Mouse (Mus musculus): ENCODE measurements around the gene Mvb12a.

Gene Mvb12a

DNA sequence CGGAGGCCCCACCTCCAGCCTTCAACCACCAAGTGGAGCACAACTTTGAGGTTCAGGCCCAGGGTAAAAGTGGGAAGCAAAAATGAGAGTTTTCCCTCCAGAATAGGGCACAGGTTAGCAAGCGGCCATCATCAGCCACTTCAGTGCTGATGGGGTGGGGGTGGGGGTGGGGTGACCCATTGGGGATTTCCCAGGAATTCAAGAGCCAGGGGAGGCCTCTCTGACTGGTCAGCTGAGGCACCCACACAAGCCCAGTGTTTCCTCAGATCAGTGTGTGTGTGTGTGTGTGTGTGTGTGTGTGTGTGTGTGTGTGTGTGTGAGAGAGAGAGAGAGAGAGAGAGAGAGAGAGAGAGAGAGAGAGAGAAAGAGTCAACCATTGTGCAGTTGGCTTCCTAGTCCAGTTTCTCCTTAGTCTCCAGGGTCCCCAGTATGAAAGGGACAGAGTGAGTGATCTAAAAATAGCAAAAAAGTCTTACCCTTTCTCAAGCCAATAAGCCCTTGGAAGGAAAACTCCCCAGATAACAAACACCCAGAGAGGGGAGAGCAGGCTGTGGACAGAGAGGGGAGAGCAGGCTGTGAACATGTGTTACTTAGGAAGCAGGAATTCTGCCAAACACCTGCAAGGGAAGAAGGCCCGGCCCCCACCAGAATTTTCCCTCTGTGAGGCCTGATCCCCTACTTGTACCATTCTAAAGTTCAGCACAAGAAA is 15.4 kb upstream of the Mvb12a start:
- DNase-seq = peak; percentile 94

DNA sequence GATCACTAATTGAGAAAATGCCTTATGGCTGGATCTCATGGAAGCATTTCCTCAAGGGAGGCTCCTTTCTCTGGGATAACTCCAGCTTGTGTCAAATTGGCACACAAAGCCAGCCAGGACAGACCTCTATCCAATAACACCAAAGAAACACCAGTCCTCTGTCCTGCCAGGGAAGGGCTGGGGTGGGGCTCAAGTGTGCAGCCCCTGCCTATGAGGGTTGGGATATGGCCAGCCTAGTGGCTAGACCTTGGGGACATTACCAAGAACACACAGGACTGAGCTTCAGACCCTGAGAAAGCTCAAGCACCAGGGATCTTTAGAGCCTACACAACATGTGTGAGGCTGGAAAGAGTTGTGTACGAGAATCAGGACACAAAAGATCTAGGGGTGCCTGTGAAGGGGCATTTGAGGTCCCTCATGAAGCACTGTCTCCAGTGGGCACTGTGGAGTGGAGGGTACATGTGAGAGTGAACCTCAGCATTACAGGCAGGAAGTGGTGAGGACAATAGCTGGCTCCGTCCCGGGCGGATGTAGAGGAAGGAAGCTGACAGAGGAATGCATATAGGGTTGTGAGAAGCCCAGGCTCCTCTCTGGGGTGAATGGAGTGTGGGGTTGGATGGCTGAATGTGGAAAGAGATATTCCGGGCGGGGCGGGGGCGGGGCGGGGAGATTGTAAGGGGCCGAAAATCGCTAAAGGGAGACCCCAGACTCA is 14.2 kb upstream of the Mvb12a start:
- DNase-seq = peak; percentile 98

DNA sequence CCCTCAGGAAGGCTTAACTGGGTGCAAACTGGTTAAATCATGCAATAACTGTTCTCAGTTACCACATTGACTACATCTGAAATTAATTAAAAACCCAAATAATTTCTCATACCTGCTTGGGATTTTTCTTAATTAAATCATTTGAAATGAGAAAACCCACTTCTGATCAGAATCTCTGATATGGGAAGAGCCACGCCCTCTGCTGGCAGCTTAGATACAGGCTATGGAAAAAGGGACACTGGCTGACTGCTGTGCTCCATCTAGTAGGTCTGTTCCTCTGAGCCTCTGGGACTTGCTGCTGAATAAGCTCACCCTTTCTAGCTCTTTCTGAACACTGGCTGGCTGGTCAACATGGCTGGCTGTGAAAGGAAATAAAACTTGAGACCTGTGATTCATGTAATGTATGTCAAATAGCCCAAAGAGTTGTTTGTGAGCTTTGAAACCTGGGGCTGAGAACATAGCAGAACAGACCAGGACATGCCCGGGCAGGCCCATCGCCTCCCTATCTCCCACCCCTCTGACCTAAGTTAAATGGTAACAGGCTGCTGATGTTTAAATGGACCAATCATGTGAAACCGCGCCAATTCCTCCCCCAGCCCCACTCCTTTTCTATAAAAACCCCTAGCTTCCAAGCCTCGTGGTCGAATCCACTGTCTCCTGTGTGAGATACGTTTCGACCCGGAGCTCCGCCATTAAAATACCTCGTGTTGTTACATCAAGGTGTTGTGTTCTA is 11.8 kb upstream of the Mvb12a start:
- peak; percentile 92 for DNase-seq

- DNase-seq = peak; percentile 93
Observed at GRCm38 (mm10) chr8:71534263-71534810, 8.4 kb upstream of the Mvb12a start.

- DNase-seq = peak; percentile 89
Observed at GRCm38 (mm10) chr8:71535663-71536062, 7.1 kb upstream of the Mvb12a start.

DNA sequence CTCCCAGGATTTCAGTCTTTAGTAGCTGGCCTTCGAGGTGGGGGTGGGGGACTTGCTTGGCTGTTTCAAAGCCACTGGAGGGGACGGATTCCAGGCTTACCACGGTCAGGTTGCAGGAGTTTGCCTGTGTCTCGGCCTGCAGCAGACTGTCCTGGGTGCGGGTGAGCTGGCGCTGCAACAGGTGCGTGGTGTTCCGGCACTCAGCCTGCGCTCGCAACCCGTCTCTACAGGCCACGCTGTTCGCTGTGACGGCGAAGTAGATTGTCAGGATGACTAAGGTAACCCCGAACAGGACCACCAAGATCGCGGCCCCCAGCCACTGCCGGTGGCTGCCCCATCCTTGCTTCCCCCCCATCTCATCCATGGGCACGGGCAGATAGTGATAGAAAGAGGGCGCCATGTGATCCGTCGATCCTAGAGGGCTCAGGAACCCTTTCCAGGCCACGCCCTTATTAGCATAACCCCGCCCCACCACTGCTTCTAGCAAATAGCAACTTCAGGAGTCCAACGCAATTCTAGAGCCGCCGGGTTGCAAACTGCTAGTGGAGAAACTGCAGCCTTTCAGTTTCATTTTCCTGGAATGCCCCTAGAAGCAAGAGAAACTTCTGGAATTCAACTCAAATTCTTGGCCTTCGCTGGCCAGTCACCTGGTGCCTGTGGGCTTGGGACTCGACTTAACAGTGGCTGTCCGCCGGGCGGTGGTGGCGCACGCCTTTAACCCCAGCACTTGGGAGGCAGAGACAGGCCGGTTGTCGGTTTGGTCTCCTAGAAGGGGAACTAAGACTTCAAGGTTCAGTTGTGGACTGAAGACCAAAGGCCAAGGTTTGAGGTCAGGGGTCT is 5.5 kb upstream of the Mvb12a start, which contains the start of gene Bst2:
TSS of gene Bst2 (minus strand) at position 429 of the 840 bp plus-strand sequence.
- DNase-seq = peak; percentile 100

DNA sequence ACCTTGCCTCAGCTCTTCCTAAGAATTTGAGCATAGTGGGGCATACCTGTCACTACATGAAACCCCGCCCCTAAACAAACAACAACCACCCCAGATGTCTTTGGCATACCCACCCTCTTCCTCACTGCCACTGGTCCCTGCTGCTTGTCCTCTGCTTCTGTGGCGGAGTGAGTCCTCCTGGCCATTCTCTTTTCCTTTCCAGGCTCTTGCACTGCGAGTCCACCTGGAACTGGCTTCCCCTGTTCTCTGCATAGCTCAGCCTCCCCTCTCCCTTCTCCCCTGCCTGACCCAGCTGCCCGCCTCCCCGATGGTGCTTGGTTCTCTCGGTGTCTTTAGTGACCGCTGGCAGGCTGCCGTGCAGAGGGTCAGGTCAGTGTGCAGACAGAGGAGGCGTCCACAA is 1.0 kb downstream of the Mvb12a start:
- peak; percentile 91 for DNase-seq

DNA sequence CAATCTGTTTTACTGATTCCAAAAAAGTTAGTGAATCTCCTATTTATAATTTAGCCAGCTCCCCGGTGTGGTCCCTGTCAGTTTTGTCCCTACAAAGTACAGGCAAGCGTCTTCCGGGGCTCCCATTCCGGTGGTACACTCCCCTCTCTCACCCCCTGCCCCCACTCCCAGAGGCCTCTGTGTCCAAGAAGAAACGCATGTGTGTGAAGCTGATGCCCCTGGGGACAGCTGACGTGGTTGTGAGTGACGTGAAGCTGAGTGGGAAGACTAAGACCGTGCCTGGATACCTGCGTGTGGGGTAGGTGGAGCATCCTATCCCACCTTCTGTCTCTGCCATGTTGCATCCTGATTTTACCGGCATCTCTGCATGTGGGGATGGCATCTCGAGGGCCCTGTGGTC is 2.3 kb downstream of the Mvb12a start:
- peak; percentile 90 for DNase-seq

DNA sequence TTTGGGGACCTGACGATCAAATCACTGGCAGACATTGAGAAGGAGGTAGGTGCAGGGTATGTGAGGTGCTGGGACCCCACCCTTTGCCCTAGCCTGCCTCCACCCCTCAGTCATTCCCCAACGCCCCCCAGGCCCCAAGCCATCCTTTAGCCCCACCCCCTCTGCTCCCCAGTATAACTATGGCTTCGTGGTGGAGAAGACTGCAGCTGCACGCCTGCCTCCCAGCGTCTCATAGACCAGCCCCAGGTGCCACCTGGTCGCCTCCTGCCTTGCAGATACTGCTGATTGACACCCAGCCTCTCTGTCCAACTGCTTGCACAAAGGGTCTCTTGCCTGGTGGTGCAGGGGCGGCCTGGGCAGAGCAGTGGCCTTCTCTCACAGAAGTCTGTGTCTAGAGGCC is 4.9 kb downstream of the Mvb12a start:
- no peak for DNase-seq

GRCm38 (mm10) chr8:71550754-71551153 is 8.0 kb downstream of the Mvb12a start:
- DNase-seq = no peak

GRCm38 (mm10) chr8:71552770-71553169 is 10.0 kb downstream of the Mvb12a start:
- DNase-seq = peak; percentile 87

DNA sequence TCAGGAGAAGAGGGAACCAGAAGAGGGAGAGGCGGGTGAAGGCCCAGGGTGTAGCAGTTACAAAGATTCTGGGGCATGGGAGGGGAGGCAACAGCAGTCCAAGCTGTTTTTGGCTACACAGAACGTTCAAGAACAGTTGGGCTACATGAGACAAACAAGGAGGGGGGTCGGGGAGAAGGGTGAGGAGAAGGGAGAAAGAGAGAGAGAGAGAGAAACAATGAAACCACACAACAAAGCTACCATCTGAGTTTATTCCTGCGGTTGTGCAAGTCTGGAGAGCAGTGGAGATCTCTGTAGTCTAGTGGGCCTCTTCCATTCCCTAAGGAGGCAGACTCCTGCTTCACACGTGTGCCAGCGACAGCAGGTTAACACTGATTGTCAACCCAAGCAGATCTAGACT is 11.3 kb downstream of the Mvb12a start:
- no peak for DNase-seq

DNA sequence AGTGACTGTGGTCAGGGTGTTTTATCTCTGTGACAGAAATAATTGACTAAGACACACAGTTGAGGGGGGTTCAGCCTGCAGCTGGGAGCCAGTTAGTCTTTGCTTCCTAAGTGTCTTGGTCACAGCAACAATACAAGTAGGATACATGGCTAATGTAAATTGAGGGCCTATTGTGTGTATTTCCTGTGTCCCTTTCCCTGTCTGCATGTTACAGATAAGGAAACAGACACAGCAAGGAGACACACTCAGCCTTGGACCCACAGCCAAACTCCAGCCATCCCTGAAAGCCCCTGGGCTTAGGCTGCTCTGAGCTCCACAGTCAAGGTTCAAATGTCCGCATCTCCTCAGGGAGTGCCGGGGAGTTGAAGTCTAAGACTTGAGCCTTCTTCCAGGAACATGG is 11.9 kb downstream of the Mvb12a start:
- no peak for DNase-seq

GRCm38 (mm10) chr8:71558071-71558957 is 15.6 kb downstream of the Mvb12a start, which contains the start of gene Tmem221:
Tmem221 (minus strand) TSS chr8:71558871.
- no peak for DNase-seq

GRCm38 (mm10) chr8:71558958-71559690 is 16.4 kb downstream of the Mvb12a start:
- peak; percentile 97 for DNase-seq

DNA sequence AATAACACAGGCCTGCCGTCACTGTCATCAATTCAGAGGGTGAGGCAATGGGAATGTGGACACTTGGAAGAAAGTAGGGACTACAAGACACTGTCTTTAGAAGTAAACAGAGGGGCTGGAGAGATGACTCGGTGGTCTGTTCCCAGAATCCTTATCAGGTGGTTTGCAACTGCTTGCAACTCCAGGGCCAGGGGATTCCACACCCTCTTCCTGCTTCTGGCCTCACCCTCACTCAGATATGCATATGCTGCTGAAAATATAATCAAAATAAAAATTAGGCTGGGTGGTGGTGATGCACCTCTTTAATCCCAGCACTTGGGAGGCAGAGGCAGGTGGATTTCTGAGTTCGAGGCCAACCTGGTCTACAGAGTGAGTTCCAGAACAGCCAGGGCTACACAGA is 17.3 kb downstream of the Mvb12a start:
- DNase-seq = no peak

GRCm38 (mm10) chr8:71560765-71561164 is 18.0 kb downstream of the Mvb12a start:
- DNase-seq = no peak

DNA sequence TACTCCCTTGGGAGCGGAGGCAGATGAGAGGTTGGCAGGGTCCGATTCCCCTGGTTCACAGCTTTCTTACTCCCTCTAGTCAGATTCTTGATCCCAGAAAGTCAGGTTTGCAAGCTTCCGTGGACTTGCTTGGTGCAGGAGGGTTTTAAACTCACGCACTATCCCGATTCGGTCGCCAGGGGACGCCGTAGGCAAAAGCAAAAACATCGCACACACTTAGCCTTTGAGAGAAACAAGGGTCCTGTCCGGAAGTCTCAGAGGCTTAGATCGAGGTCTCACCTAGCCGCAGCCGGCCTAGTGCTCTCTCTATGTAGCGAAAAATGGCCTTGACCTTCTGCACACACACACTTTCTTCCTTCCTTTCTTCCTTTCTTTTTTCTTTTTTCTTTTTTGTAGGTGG is 18.7 kb downstream of the Mvb12a start:
- no peak for DNase-seq

DNA sequence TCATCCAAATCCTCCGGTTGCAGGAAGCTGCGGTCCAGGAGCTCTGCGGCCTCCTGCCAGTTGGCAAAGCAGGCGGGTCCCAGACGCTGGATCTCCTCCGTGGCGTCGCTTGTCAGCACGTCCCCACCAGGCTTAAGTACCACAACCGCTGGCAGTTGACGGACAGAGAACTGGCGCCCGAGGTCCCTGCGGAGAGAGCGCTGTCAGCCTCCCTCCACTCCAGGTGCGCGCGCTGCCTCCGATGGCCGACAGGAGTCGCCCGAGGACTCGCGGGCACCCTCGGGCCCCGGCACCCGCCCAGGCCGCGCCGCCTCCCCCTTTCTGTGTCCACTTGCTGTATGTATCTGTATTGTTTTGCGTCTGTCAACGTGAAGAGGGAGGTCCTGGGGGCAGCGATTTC is 20.0 kb downstream of the Mvb12a start:
- DNase-seq = peak; percentile 97

- no peak for DNase-seq
Observed at GRCm38 (mm10) chr8:71563992-71564391, 21.3 kb downstream of the Mvb12a start.

DNA sequence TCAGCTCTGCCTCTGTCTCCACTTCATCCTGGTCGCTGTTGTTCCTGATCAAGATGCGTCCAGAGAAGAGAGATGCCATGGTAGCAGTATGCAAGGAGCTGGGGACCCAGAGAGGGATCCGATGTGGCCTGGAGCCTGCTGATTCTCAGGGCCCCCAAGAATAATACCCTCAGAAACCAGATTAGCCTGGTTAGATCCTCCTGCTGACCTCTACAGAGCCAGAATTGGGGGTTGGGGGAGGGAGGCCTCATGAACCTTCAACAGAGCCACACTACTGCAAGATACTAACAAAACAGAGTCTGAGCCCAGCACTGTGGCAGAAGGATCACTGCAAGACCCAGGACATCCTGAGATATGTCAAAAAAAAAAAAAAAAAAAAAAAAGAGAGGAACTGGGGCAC is 23.8 kb downstream of the Mvb12a start, which contains the start of gene Nxnl1:
TSS of gene Nxnl1 (minus strand) at position 101 of the 400 bp plus-strand sequence.
- DNase-seq = no peak
